Mouse (Mus musculus): ENCODE measurements around the gene Tmem255b. TPM values are rescaled to one million over a fixed set of nuclear protein-coding genes. Genes with fewer than 3 reads are reported as not detected.
A peak's percentile ranks its signal among the peaks of the same experiment; 100 is the strongest.

The Tmem255b gene
- total and polyA plus RNA-seq, 2 experiments from 2014 or later = 3.6 to 8.9 TPM

DNA sequence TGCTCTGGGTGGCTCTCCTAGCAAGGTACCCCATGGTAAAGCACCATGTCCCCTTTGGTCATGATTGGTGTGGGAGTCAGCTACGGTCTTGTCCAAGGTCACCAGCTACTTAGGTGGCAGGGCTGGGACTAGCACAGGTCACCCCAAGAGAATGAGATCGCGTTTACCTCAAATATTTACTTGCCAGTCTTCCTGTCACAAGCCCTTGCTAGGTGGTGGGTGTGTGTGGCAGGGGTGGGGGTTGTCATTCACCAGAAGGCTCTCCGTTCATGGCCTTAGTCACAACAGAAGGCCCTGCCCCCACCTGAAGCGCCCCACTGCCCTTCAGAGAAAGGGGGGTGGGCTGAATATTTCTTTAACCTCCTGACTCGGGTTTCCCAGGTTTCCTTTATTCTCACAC lies 31.5 kb upstream of the Tmem255b start:
- TF ChIP-seq EP300 (IDR thresholded peaks at IDR 0.05; ENCODE audit: low read depth) (no peak), CTCF (IDR thresholded peaks at IDR 0.05; ENCODE audit: low read depth) (no peak)
- no peaks in the 10 kb centered on the region for H3K4me1 ChIP-seq (ENCODE audit: control insufficient read depth, insufficient read depth)
- DNase-seq (ENCODE audit: low spot score) (no peak), ATAC-seq (ENCODE audit: insufficient read depth, low read depth) (no peak)
- no peak overlapping the region for H3K27ac ChIP-seq (ENCODE audit: low read depth)
- H3K36me3 ChIP-seq (replicated peaks; ENCODE audit: control insufficient read depth, insufficient read depth, low read length) = no peaks in the 10 kb centered on the region
- H3K4me3 ChIP-seq (ENCODE audit: low read depth, low read length) = no peak overlapping the region
- H3K9ac ChIP-seq (replicated peaks; ENCODE audit: low read depth, low read length) = no peak overlapping the region
- no peaks in the 10 kb centered on the region for H3K9me3 ChIP-seq (replicated peaks; ENCODE audit: control insufficient read depth, low read length)
- 69% methylated on average over 6 of the region's 6 CpGs for WGBS
- H3K4me2 ChIP-seq (ENCODE audit: low read depth, low read length) = no peak overlapping the region
- no peaks in the 10 kb centered on the region for H3K27me3 ChIP-seq (ENCODE audit: control insufficient read depth, insufficient read depth, low read length)

- Histone ChIP-seq H3K9ac (replicated peaks; ENCODE audit: low read depth, low read length) (no peak within 1 kb of the TSS), H3K9me3 (replicated peaks; ENCODE audit: control insufficient read depth, low read length) (no peaks in the 10 kb centered on the region), H3K4me2 (ENCODE audit: low read depth, low read length) (no peak within 1 kb of the TSS), H3K36me3 (replicated peaks; ENCODE audit: control insufficient read depth, insufficient read depth, low read length) (no peaks in the 10 kb centered on the region), H3K4me3 (ENCODE audit: low read depth, low read length) (no peak within 1 kb of the TSS), H3K27me3 (ENCODE audit: control insufficient read depth, insufficient read depth, low read length) (no peaks in the 10 kb centered on the region), H3K4me1 (ENCODE audit: control insufficient read depth, insufficient read depth) (no peaks in the 10 kb centered on the region), H3K27ac (ENCODE audit: low read depth) (no peak within 1 kb of the TSS)
- no peak for ATAC-seq (ENCODE audit: insufficient read depth, low read depth)
- TF ChIP-seq EP300 (IDR thresholded peaks at IDR 0.05; ENCODE audit: low read depth) (no peak), CTCF (IDR thresholded peaks at IDR 0.05; ENCODE audit: low read depth) (no peak)
- WGBS = 80% methylated on average over 5 of the region's 5 CpGs
- no peak for DNase-seq (ENCODE audit: low spot score)
These were observed 30.3 kb upstream of the Tmem255b start, which contains the start of gene Grk1 for GRCm38 (mm10) chr8:13404666-13405131. TSS of gene Grk1 (plus strand) at chr8:13405081.

DNA sequence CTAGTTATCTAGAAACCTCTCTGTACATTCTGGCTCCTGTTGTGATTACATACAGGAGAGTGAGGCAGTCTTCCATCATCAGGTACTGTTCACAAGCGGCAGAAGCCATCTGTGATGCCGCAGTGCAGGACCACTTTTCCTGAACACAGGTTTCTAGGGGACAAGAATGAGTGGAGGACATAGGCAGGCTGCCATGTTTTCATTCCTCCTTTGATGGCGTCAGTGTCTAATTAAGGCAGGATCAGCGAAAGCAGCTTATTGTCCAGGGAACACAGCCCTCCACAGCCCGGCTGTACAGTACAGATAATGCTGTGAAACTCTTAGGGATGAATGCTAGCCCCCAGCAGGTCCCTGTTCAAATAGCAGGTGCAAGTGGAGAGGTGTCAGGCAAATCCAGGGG lies 29.0 kb upstream of the Tmem255b start:
- no peaks in the 10 kb centered on the region for H3K4me1 ChIP-seq (ENCODE audit: control insufficient read depth, insufficient read depth)
- H3K9me3 ChIP-seq (replicated peaks; ENCODE audit: control insufficient read depth, low read length) = no peaks in the 10 kb centered on the region
- no peak for ATAC-seq (ENCODE audit: insufficient read depth, low read depth)
- WGBS = 79% methylated on average over 5 of the region's 5 CpGs
- H3K4me2 ChIP-seq (ENCODE audit: low read depth, low read length) = no peak overlapping the region
- H3K27ac ChIP-seq (ENCODE audit: low read depth) = no peak overlapping the region
- no peak overlapping the region for H3K9ac ChIP-seq (replicated peaks; ENCODE audit: low read depth, low read length)
- H3K36me3 ChIP-seq (replicated peaks; ENCODE audit: control insufficient read depth, insufficient read depth, low read length) = no peaks in the 10 kb centered on the region
- TF ChIP-seq EP300 (IDR thresholded peaks at IDR 0.05; ENCODE audit: low read depth) (no peak), CTCF (IDR thresholded peaks at IDR 0.05; ENCODE audit: low read depth) (no peak)
- no peaks in the 10 kb centered on the region for H3K27me3 ChIP-seq (ENCODE audit: control insufficient read depth, insufficient read depth, low read length)
- H3K4me3 ChIP-seq (ENCODE audit: low read depth, low read length) = no peak overlapping the region
- DNase-seq (ENCODE audit: low spot score) = no peak

GRCm38 (mm10) chr8:13411597-13411996 lies 23.4 kb upstream of the Tmem255b start:
- 0 out of 2 replicates have a peak, but pooled peaks cover 9% of the 10 kb centered on the region for H3K27me3 ChIP-seq (ENCODE audit: control insufficient read depth, insufficient read depth, low read length)
- H3K4me3 ChIP-seq (ENCODE audit: low read depth, low read length) = no peak overlapping the region
- no peaks in the 10 kb centered on the region for H3K4me1 ChIP-seq (ENCODE audit: control insufficient read depth, insufficient read depth)
- no peak overlapping the region for H3K9ac ChIP-seq (replicated peaks; ENCODE audit: low read depth, low read length)
- H3K27ac ChIP-seq (ENCODE audit: low read depth) = no peak overlapping the region
- TF ChIP-seq CTCF (IDR thresholded peaks at IDR 0.05; ENCODE audit: low read depth) (peak; percentile 75), EP300 (IDR thresholded peaks at IDR 0.05; ENCODE audit: low read depth) (no peak)
- ATAC-seq (ENCODE audit: insufficient read depth, low read depth) = peak; percentile 22; the same call in 1 of the 2 replicates
- H3K9me3 ChIP-seq (replicated peaks; ENCODE audit: control insufficient read depth, low read length) = no peaks in the 10 kb centered on the region
- H3K36me3 ChIP-seq (replicated peaks; ENCODE audit: control insufficient read depth, insufficient read depth, low read length) = no peaks in the 10 kb centered on the region
- no peak overlapping the region for H3K4me2 ChIP-seq (ENCODE audit: low read depth, low read length)
- 28% methylated on average over 6 of the region's 6 CpGs for WGBS
- peak; percentile 50 for DNase-seq (ENCODE audit: low spot score)

DNA sequence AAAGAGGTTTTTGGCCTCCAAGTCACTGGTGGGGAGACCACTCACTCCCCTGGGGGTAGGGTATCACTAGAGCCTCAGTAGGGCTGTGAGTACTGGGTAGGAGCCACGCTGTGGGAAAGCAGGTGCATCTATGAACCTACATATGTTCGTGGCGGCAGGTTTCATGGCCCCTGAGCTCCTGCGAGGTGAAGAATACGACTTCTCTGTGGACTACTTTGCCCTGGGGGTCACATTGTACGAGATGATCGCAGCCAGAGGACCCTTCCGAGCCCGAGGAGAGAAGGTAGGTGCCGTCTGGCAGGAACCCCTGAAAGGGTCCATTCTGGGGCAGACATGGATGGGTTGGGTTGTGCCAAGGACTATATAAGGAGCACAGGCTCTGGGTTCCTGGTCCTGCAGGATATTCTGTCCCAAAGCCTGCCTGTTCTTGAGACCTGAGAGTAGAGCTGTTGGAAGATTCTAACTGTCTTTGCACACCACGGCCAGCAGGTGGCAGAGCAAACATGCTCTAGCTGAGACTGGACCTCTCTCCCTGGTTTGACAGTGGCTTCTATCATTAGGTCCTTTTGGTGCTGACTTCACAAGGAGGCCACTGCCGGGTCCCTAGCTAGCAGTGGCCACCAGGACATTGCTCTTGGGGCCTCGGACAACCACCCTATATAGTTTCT lies 22.0 kb upstream of the Tmem255b start:
- ATAC-seq (ENCODE audit: insufficient read depth, low read depth) (peak; percentile 47; the same call in 1 of the 2 replicates), DNase-seq (ENCODE audit: low spot score) (peak; percentile 60)
- Histone ChIP-seq H3K4me3 (ENCODE audit: low read depth, low read length) (no peak overlapping the region), H3K36me3 (replicated peaks; ENCODE audit: control insufficient read depth, insufficient read depth, low read length) (no peaks in the 10 kb centered on the region), H3K4me1 (ENCODE audit: control insufficient read depth, insufficient read depth) (no peaks in the 10 kb centered on the region), H3K4me2 (ENCODE audit: low read depth, low read length) (no peak overlapping the region), H3K27ac (ENCODE audit: low read depth) (no peak overlapping the region), H3K27me3 (ENCODE audit: control insufficient read depth, insufficient read depth, low read length) (0 out of 2 replicates have a peak, but pooled peaks cover 9% of the 10 kb centered on the region), H3K9me3 (replicated peaks; ENCODE audit: control insufficient read depth, low read length) (no peaks in the 10 kb centered on the region), H3K9ac (replicated peaks; ENCODE audit: low read depth, low read length) (no peak overlapping the region)
- TF ChIP-seq EP300 (IDR thresholded peaks at IDR 0.05; ENCODE audit: low read depth) = no peak
- TF ChIP-seq CTCF (IDR thresholded peaks at IDR 0.05; ENCODE audit: low read depth) = peak; percentile 85
- 57% methylated on average over 13 of the region's 13 CpGs for WGBS
